Mouse (Mus musculus) embryonic fibroblast, embryonic 13.5 days (primary cell): ENCODE data around the gene Hist3h2a.

Experiments used
- CTCF ChIP-seq: IDR thresholded peaks from 2 replicates; pipeline ENCODE4 v1.5.1; 2011; ENCODE audit warnings: mild to moderate bottlenecking, control low read depth, low read length, moderate library complexity, borderline replicate concordance; ENCODE audit not compliant: insufficient read depth
- POLR2A ChIP-seq: IDR thresholded peaks from 2 replicates; pipeline ENCODE4 v1.6.1; 2011; ENCODE audit warnings: low read depth, mild to moderate bottlenecking, control low read depth, low read length, moderate library complexity

DNA sequence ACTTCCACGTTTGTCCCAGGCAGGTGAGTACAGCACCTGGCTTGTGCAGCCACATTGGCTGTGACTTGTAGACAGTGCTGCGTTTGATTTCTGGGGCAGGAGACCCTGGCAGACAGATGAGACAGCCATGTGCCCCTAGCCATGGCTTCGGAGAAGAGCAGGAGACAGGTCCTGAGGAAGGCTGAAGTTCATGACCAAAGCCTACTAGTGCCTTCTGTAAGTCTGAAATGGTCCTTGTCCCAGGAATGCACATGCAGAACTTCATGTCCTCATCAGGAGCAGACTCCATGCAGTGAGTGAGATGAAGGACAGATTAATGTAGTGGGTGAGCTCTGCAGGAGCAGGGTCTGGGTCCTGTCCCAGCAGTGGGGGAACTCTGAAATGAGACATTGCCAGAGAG is 37.4 kb downstream of the Hist3h2a start:
- no peak for TF ChIP-seq CTCF
- TF ChIP-seq POLR2A: no peak
